Mouse (Mus musculus) C2C12 (cell line): ENCODE results near the gene Cmklr1. TPM values are rescaled to one million over a fixed set of nuclear protein-coding genes. Genes with fewer than 3 reads are reported as not detected.

Experiments used
- H3K27me3 ChIP-seq: one replicate; pipeline ENCODE4 v1.6.1; 2011; ENCODE audit not compliant: control insufficient read depth, insufficient read depth, insufficient read length
- H3K36me3 ChIP-seq: one replicate; pipeline ENCODE4 v1.6.1; 2011; ENCODE audit not compliant: control insufficient read depth, insufficient read depth
- H3K4me3 ChIP-seq: one replicate; pipeline ENCODE4 v1.5.1; 2011; ENCODE audit warnings: mild to moderate bottlenecking, control low read depth; ENCODE audit not compliant: poor library complexity, insufficient read depth, severe bottlenecking
- H3K79me2 ChIP-seq: one replicate; pipeline ENCODE4 v1.6.1; 2011; ENCODE audit not compliant: control insufficient read depth, insufficient read depth
- H3K79me3 ChIP-seq: one replicate; pipeline ENCODE4 v1.6.1; 2011; ENCODE audit warnings: low read depth, control low read depth
- H3ac ChIP-seq: one replicate; pipeline ENCODE3; 2011; ENCODE audit warnings: low read depth; ENCODE audit not compliant: control insufficient read depth, insufficient read length
- CEBPB ChIP-seq: IDR thresholded peaks from one replicate; pipeline ENCODE4 v1.6.1; 2011; ENCODE audit warnings: low read depth, mild to moderate bottlenecking, control low read depth, moderate library complexity
- CTCF ChIP-seq: IDR thresholded peaks from one replicate; pipeline ENCODE4 v1.5.1; 2011; ENCODE audit not compliant: control insufficient read depth, insufficient read depth, insufficient read length
- FOSL1 ChIP-seq: IDR thresholded peaks from one replicate; pipeline ENCODE4 v1.8.0; 2011; ENCODE audit warnings: mild to moderate bottlenecking, low read length; ENCODE audit not compliant: poor library complexity, insufficient read depth, severe bottlenecking
- MAX ChIP-seq: IDR thresholded peaks from one replicate; pipeline ENCODE4 v1.6.1; 2011; ENCODE audit warnings: mild to moderate bottlenecking, control low read depth
- MYOD1 ChIP-seq: IDR thresholded peaks from one replicate; pipeline ENCODE4 v1.6.1; 2011; ENCODE audit warnings: low read depth; ENCODE audit not compliant: control insufficient read depth, insufficient read length
- MYOG ChIP-seq: IDR thresholded peaks from one replicate; pipeline ENCODE4 v1.6.1; 2011; ENCODE audit not compliant: control insufficient read depth, insufficient read length; ENCODE audit errors: extremely low read depth
- USF1 ChIP-seq: IDR thresholded peaks from one replicate; pipeline ENCODE4 v1.6.1; 2011; ENCODE audit warnings: low read depth, mild to moderate bottlenecking, control low read depth, moderate library complexity
- polyA plus RNA-seq: library from polyadenylated mRNA; unstranded; fragments of >200 nt; fragmentation: generic; extraction: Trizol; gene quantifications from one replicate; pipeline ENCODE4 v1.2.1, GENCODE M21; 2012; ENCODE audit warnings: missing spikeins

The Cmklr1 gene
- polyA plus RNA-seq, 1 experiment: 1.2 TPM

GRCm38 (mm10) chr5:113678743-113679452, 28.7 kb upstream of the Cmklr1 start:
- TF ChIP-seq FOSL1 (no peak), CTCF (no peak), CEBPB (no peak), USF1 (no peak), MYOD1 (no peak), MYOG (no peak), MAX (no peak)
- no peaks in the 10 kb centered on the region for H3K79me2 ChIP-seq
- H3K36me3 ChIP-seq: no peaks in the 10 kb centered on the region
- no peak overlapping the region for H3K4me3 ChIP-seq
- no peaks in the 10 kb centered on the region for H3K79me3 ChIP-seq
- peaks cover 15% of the 10 kb centered on the region for H3K27me3 ChIP-seq
- H3ac ChIP-seq: no peak overlapping the region

DNA sequence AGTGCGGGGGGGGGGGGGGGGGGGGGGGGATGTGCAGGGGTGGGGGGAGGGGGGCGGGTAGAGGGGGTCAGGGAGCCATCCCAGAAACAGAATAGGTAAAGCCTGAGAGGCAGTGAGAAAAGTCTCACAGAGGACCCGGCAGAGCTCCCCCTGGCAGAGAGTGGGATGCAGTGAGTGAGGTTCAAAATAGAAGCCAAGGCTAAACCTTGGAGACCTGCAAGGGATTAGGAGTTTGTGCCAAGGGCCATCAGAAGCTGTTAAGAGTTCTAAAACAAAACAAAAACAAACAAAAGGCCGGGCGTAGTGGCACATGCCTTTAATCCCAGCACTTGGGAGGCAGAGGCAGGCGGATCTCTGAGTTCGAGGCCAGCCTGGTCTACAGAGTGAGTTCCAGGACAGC, 27.3 kb upstream of the Cmklr1 start:
- no peak for TF ChIP-seq MAX
- TF ChIP-seq MYOD1: no peak
- no peak for TF ChIP-seq CTCF
- no peak for TF ChIP-seq MYOG
- TF ChIP-seq USF1: no peak
- no peak for TF ChIP-seq CEBPB
- TF ChIP-seq FOSL1: no peak
- Histone ChIP-seq H3K79me2 (no peaks in the 10 kb centered on the region), H3ac (no peak overlapping the region), H3K27me3 (peaks cover 6% of the 10 kb centered on the region), H3K36me3 (no peaks in the 10 kb centered on the region), H3K79me3 (no peaks in the 10 kb centered on the region), H3K4me3 (no peak overlapping the region)

- Histone ChIP-seq H3K4me3 (no peak overlapping the region), H3ac (no peak overlapping the region), H3K79me3 (no peaks in the 10 kb centered on the region), H3K79me2 (no peaks in the 10 kb centered on the region), H3K36me3 (no peaks in the 10 kb centered on the region), H3K27me3 (no peaks in the 10 kb centered on the region)
- no peak for TF ChIP-seq MYOG
- no peak for TF ChIP-seq FOSL1
- no peak for TF ChIP-seq USF1
- TF ChIP-seq CTCF: no peak
- no peak for TF ChIP-seq MAX
- TF ChIP-seq MYOD1: no peak
- no peak for TF ChIP-seq CEBPB
Observed at GRCm38 (mm10) chr5:113674851-113675250, 24.6 kb upstream of the Cmklr1 start.

GRCm38 (mm10) chr5:113672456-113672855, 22.2 kb upstream of the Cmklr1 start:
- no peak overlapping the region for H3K4me3 ChIP-seq
- H3K27me3 ChIP-seq: no peaks in the 10 kb centered on the region
- no peaks in the 10 kb centered on the region for H3K36me3 ChIP-seq
- no peak overlapping the region for H3ac ChIP-seq
- H3K79me3 ChIP-seq: no peaks in the 10 kb centered on the region
- TF ChIP-seq USF1 (no peak), FOSL1 (no peak), CTCF (no peak), MYOD1 (no peak), MAX (no peak), CEBPB (no peak), MYOG (no peak)
- no peaks in the 10 kb centered on the region for H3K79me2 ChIP-seq

- TF ChIP-seq CEBPB: no peak
- no peak for TF ChIP-seq FOSL1
- TF ChIP-seq MYOG: no peak
- no peak for TF ChIP-seq CTCF
- Histone ChIP-seq H3ac (no peak overlapping the region), H3K36me3 (no peaks in the 10 kb centered on the region), H3K4me3 (no peak overlapping the region), H3K79me3 (no peaks in the 10 kb centered on the region), H3K27me3 (no peaks in the 10 kb centered on the region), H3K79me2 (no peaks in the 10 kb centered on the region)
Observed at GRCm38 (mm10) chr5:113670597-113670996, 20.4 kb upstream of the Cmklr1 start.
